Mouse (Mus musculus) kidney, adult 2 months (tissue): ENCODE measurements around the gene Tfcp2.

Experiments
- CTCF ChIP-seq: fragments of 200-500 bp; conservative IDR thresholded peaks from 2 replicates; pipeline ENCODE4 v1.5.1; 2011; ENCODE audit warnings: low read depth, mild to moderate bottlenecking, control low read depth, low read length, moderate library complexity, mixed read lengths; ENCODE audit not compliant: insufficient read depth, insufficient read length
- POLR2A ChIP-seq: fragments of 200-500 bp; IDR thresholded peaks from one replicate; pipeline ENCODE4 v1.6.1; 2011; ENCODE audit warnings: low read depth, low read length, control low read depth

DNA sequence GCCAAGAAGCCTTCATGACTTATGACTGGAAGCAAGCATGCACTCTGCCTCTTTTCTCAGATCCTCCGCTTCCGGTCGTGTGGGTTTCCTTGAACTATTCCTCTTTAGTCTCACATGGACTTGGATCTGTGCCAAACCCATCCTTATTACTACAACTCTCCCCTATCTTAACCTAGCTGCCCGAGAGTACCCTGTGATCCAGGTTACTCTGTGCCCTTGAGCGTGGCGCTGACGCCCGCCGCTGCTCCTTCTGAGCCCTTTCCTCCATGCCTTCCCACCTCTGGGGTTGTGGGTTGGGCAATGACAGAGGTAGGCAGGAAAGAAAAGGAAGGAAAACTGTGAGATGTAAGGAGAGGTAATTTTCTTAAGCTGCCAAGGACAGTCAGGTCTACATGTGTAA, 59.8 kb downstream of the Tfcp2 start:
- TF ChIP-seq CTCF (no peak), POLR2A (no peak)
